Mouse (Mus musculus): ENCODE results near the gene Gss.

DNA sequence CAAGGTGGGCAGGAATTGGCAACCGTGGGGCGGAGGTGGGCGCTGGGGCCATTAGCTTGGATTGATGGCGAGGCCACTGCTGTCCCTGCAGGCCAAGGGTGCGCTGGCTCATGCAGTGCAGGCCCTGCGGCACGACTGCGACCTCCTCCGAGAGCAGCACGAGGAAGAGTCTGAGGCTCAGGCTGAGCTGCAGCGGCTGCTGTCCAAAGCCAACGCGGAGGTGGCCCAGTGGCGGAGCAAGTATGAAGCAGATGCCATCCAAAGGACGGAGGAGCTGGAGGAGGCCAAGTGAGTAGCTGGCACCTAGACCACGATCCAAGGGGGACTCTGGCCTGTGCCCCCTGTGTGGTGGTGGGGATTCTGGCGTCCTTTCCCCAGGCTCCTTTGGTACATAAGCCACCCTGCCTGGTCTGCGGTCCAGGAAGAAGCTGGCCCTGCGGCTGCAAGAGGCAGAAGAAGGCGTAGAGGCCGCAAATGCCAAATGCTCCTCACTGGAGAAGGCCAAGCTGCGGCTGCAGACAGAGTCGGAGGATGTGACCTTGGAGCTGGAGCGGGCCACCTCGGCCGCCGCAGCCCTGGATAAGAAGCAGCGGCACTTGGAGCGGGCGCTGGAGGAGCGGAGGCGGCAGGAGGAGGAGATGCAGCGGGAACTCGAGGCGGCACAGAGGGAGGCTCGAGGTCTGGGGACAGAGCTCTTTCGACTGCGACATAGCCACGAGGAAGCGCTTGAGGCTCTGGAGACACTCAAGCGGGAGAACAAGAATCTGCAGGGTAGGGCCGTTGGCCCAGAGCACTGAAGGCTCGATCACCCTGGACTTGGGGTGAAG lies 38.2 kb upstream of the Gss start:
- TF ChIP-seq CTCF (IDR thresholded peaks at IDR 0.05; ENCODE audit: low read depth) (no peak), EP300 (IDR thresholded peaks at IDR 0.05; ENCODE audit: low read depth) (no peak)
